Mouse (Mus musculus) E14TG2a.4 (cell line): ENCODE data around the gene Ankrd35.

Experiments
- H3K27me3 ChIP-seq: 2 replicates; pipeline ENCODE4 v1.6.1; 2014; ENCODE audit warnings: low read length, control low read depth; ENCODE audit not compliant: insufficient read depth
- H3K36me3 ChIP-seq: 2 replicates; pipeline ENCODE4 v1.6.1; 2014; ENCODE audit warnings: low read length, control low read depth; ENCODE audit not compliant: insufficient read depth
- H3K4me1 ChIP-seq: replicated peaks from 2 replicates; pipeline ENCODE4 v1.6.1; 2014; ENCODE audit warnings: low read depth, low read length, control low read depth
- H3K4me3 ChIP-seq: replicated peaks from 2 replicates; pipeline ENCODE4 v1.5.1; 2014; ENCODE audit warnings: mild to moderate bottlenecking, low read length
- H3K9me3 ChIP-seq: 2 replicates; pipeline ENCODE4 v1.6.1; 2014; ENCODE audit warnings: low read length, control low read depth
- CTCF ChIP-seq: conservative IDR thresholded peaks from 2 replicates; pipeline ENCODE4 v1.5.1; 2014; ENCODE audit warnings: low read length
- NANOG ChIP-seq: IDR thresholded peaks from 2 replicates; pipeline ENCODE4 v1.6.1; 2014; ENCODE audit warnings: borderline replicate concordance, low read length, mixed read lengths
- POU5F1 ChIP-seq: IDR thresholded peaks from 2 replicates; pipeline ENCODE4 v1.6.1; 2014; ENCODE audit warnings: low read length, borderline replicate concordance

Ankrd35 gene

DNA sequence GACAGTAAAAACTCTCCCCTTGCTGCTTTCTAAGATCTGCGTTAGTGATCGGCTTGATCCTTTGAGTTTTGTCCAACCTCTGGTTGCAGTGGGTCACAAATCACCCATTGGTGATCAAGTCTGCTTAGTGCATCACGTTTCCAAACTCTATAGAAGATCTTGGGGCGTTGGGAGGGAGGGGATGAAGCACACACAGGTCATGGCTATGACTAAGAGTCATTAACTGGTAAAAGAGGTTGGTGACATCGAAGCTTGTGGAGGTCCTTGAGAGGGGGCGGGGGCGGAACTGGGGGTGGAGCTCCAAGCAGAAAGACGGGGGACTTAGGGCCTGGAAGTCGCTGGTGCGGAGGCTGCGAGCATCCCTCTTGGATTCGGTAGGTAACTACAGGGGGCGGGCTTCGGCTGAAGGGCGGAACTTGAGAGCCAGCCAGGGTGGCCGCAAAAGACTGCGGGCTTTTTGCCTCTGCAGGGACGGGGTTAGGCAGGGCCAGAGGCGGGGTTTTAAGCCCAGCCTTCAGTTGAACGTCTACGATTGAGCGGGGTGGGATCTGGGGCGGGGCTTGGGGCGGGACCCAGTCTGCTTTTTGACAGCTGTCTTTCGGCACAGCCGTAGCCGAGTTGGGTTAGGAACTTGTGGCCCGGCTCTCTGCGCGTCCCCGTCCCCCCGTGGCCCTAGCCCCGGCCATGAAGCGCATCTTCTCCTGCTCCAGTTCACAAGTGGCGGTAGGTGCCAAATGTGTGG is at the start of gene Ankrd35:
Gene Ankrd35, plus strand, starts transcription at position 405 of the 742 bp plus-strand sequence.
- no peaks in the 10 kb centered on the region for H3K36me3 ChIP-seq
- peaks cover 56% of the 10 kb centered on the region for H3K4me1 ChIP-seq
- TF ChIP-seq POU5F1: no peak
- H3K4me3 ChIP-seq: peak within 1 kb of the TSS; percentile 67
- peaks cover 9% of the 10 kb centered on the region; the same call in 1 of the 2 replicates for H3K27me3 ChIP-seq
- no peaks in the 10 kb centered on the region for H3K9me3 ChIP-seq

DNA sequence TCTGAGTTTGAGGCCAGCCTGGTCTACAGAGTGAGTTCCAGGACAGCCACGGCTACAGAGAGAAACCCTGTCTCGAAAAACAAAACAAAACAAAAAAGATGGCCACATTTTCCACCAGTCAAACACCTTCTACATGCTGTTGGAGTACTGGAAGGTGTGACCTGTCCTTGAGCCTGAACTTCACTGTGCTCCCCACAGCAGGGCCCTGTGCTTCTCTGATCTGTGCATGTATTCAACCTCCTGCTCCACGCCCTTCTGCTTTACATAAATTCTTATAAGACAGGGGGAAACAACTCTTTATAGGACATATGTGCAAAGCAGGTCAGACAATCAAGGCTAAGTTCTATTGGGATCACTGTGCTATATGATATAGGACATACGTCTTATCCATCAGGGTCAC is 46.7 kb upstream of the Ankrd35 start:
- H3K9me3 ChIP-seq: no peaks in the 10 kb centered on the region
- TF ChIP-seq CTCF (no peak), NANOG (peak; percentile 38; the same call in 1 of the 2 replicates)

GRCm38 (mm10) chr3:96629729-96630600 is 40.0 kb upstream of the Ankrd35 start, which contains the start of gene Rbm8a:
TSS of gene Rbm8a (plus strand) at chr3:96629933.
- Histone ChIP-seq H3K9me3 (no peaks in the 10 kb centered on the region), H3K27me3 (no peaks in the 10 kb centered on the region), H3K36me3 (peaks cover 56% of the 10 kb centered on the region), H3K4me1 (peaks cover 64% of the 10 kb centered on the region), H3K4me3 (peak within 1 kb of the TSS; percentile 89)
- no peak for TF ChIP-seq NANOG
- no peak for TF ChIP-seq POU5F1
- no peak for TF ChIP-seq CTCF

More for the DNA sequence above, 46.7 kb upstream of the Ankrd35 start:
- Histone ChIP-seq H3K36me3 (peaks cover 76% of the 10 kb centered on the region), H3K27me3 (no peaks in the 10 kb centered on the region), H3K4me3 (no peak overlapping the region), H3K4me1 (peaks cover 53% of the 10 kb centered on the region)

DNA sequence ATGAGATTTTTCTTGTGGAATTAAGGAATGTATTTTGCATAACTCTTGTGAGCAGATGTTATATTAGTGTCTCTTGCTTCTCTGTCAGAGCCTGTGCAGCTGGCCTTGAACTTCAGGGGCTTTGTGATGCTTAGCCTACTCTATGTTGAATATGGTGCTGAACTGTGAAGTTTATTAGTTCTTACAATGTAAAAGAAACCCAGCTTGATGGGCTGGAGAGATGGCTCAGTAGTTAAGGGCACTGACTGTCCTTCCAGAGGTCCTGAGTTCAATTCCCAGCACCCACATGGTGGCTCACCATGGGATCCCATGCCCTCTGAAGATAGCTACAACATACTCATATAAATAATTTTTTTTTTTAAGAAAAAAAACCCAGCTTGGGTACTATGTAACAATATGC is 37.9 kb upstream of the Ankrd35 start:
- no peaks in the 10 kb centered on the region for H3K9me3 ChIP-seq
- H3K27me3 ChIP-seq: no peaks in the 10 kb centered on the region
- H3K4me1 ChIP-seq: peaks cover 63% of the 10 kb centered on the region
- peaks cover 40% of the 10 kb centered on the region for H3K36me3 ChIP-seq
- TF ChIP-seq POU5F1 (no peak), CTCF (no peak), NANOG (no peak)
- no peak overlapping the region for H3K4me3 ChIP-seq

GRCm38 (mm10) chr3:96634015-96634414 is 35.9 kb upstream of the Ankrd35 start:
- no peak for TF ChIP-seq NANOG
- no peak for TF ChIP-seq CTCF
- TF ChIP-seq POU5F1: no peak
- Histone ChIP-seq H3K4me1 (peaks cover 65% of the 10 kb centered on the region), H3K27me3 (no peaks in the 10 kb centered on the region), H3K36me3 (peaks cover 52% of the 10 kb centered on the region), H3K4me3 (no peak overlapping the region), H3K9me3 (no peaks in the 10 kb centered on the region)

- Histone ChIP-seq H3K9me3 (no peaks in the 10 kb centered on the region), H3K4me3 (peak within 1 kb of the TSS; percentile 93), H3K27me3 (no peaks in the 10 kb centered on the region), H3K4me1 (peaks cover 65% of the 10 kb centered on the region), H3K36me3 (peaks cover 63% of the 10 kb centered on the region)
- TF ChIP-seq CTCF (no peak), NANOG (no peak), POU5F1 (no peak)
Observed at GRCm38 (mm10) chr3:96634928-96635879, 34.7 kb upstream of the Ankrd35 start, which contains the start of the genes Pex11b and Gm42957. TSS of gene Pex11b (plus strand) at chr3:96635376. TSS of gene Gm42957 (plus strand) at chr3:96635474.

- TF ChIP-seq POU5F1 (no peak), CTCF (no peak), NANOG (no peak)
- Histone ChIP-seq H3K27me3 (no peaks in the 10 kb centered on the region), H3K4me3 (peak overlapping the region; percentile 93), H3K9me3 (no peaks in the 10 kb centered on the region), H3K4me1 (peaks cover 61% of the 10 kb centered on the region), H3K36me3 (peaks cover 63% of the 10 kb centered on the region)
Observed at GRCm38 (mm10) chr3:96635906-96636305, 34.0 kb upstream of the Ankrd35 start.

DNA sequence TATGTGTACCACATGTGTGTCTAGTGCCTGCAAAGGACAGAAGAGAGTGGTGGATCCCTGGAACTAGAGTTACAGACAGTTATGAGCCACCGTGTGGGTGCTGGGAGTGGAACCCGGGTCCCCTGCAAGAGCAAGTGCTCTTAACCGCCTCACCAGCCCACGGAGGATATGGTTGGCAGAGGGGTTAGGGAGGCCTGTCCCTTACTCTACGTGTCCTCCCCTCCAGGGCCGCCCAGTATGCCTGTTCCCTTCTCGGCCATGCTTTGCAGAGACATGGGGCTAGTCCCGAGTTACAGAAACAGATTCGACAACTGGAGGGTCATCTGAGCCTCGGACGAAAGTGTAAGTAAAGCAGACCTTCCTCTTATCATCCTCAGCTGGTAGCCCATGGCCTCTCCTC is 33.5 kb upstream of the Ankrd35 start:
- Histone ChIP-seq H3K27me3 (no peaks in the 10 kb centered on the region), H3K36me3 (peaks cover 63% of the 10 kb centered on the region), H3K4me3 (peak overlapping the region; percentile 93), H3K9me3 (no peaks in the 10 kb centered on the region), H3K4me1 (peaks cover 55% of the 10 kb centered on the region)
- no peak for TF ChIP-seq NANOG
- no peak for TF ChIP-seq CTCF
- no peak for TF ChIP-seq POU5F1
